Mouse (Mus musculus): ENCODE results near the gene Sult1c2. TPM values are rescaled to one million over a fixed set of nuclear protein-coding genes. Genes with fewer than 3 reads are reported as not detected.
"Not testable (repeated sequence)": the region's sequence is repeated elsewhere in the genome, so short reads cannot be mapped to it uniquely, and the experiment has no call there.

Gene Sult1c2
- polyA plus RNA-seq, 2 experiments = not detected

- ATAC-seq (ENCODE audit: insufficient read depth) = no peak
- Histone ChIP-seq H3K36me3 (replicated peaks; ENCODE audit: control insufficient read depth, insufficient read depth, low read depth) (no peaks in the 10 kb centered on the region), H3K27ac (no peak overlapping the region), H3K4me1 (replicated peaks; ENCODE audit: control insufficient read depth in 2 of 2, insufficient read depth in 2 of 2, low read length in 1 of 2) (no peaks in the 10 kb centered on the region), H3K9me3 (ENCODE audit: control insufficient read depth, low read length) (no peaks in the 10 kb centered on the region), H3K27me3 (ENCODE audit: control insufficient read depth, insufficient read depth, low read length) (no peaks in the 10 kb centered on the region), H3K4me3 (ENCODE audit: insufficient read depth in 1 of 2, low read depth in 2 of 2, low read length in 2 of 2) (no peak overlapping the region), H3K4me2 (ENCODE audit: low read depth) (no peak overlapping the region), H3K9ac (replicated peaks) (no peak overlapping the region)
- TF ChIP-seq CTCF (IDR thresholded peaks at IDR 0.05; ENCODE audit: low read depth) = no peak
- TF ChIP-seq EP300 (IDR thresholded peaks at IDR 0.05; ENCODE audit: low read depth) = no peak
- DNase-seq (ENCODE audit: low read depth in 3 of 3, low spot score in 3 of 3) = no peak
- 54% methylated on average over 6 of the region's 6 CpGs for WGBS (ENCODE audit: insufficient replicate concordance)
Measured at GRCm38 (mm10) chr17:53865260-53865955, 19.3 kb upstream of the Sult1c2 start.

- TF ChIP-seq CTCF (IDR thresholded peaks at IDR 0.05; ENCODE audit: low read depth) (no peak), EP300 (IDR thresholded peaks at IDR 0.05; ENCODE audit: low read depth) (no peak)
- Histone ChIP-seq H3K36me3 (replicated peaks; ENCODE audit: control insufficient read depth, insufficient read depth, low read depth) (no peaks in the 10 kb centered on the region), H3K9ac (replicated peaks) (no peak overlapping the region), H3K4me2 (ENCODE audit: low read depth) (no peak overlapping the region), H3K27me3 (ENCODE audit: control insufficient read depth, insufficient read depth, low read length) (no peaks in the 10 kb centered on the region), H3K4me3 (ENCODE audit: insufficient read depth in 1 of 2, low read depth in 2 of 2, low read length in 2 of 2) (no peak overlapping the region), H3K27ac (no peak overlapping the region), H3K9me3 (ENCODE audit: control insufficient read depth, low read length) (no peaks in the 10 kb centered on the region), H3K4me1 (replicated peaks; ENCODE audit: control insufficient read depth in 2 of 2, insufficient read depth in 2 of 2, low read length in 1 of 2) (no peaks in the 10 kb centered on the region)
- ATAC-seq (ENCODE audit: insufficient read depth) = no peak
- no peak for DNase-seq (ENCODE audit: low read depth in 3 of 3, low spot score in 3 of 3)
Measured at GRCm38 (mm10) chr17:53860548-53860947, 14.4 kb upstream of the Sult1c2 start.

- ATAC-seq (ENCODE audit: insufficient read depth) (no peak), DNase-seq (ENCODE audit: low read depth in 3 of 3, low spot score in 3 of 3) (no peak)
- H3K27ac ChIP-seq = no peak overlapping the region
- TF ChIP-seq CTCF (IDR thresholded peaks at IDR 0.05; ENCODE audit: low read depth) = no peak
- TF ChIP-seq EP300 (IDR thresholded peaks at IDR 0.05; ENCODE audit: low read depth) = no peak
- no peak overlapping the region for H3K4me3 ChIP-seq (ENCODE audit: insufficient read depth in 1 of 2, low read depth in 2 of 2, low read length in 2 of 2)
- H3K36me3 ChIP-seq (replicated peaks; ENCODE audit: control insufficient read depth, insufficient read depth, low read depth) = no peaks in the 10 kb centered on the region
- no peaks in the 10 kb centered on the region for H3K4me1 ChIP-seq (replicated peaks; ENCODE audit: control insufficient read depth in 2 of 2, insufficient read depth in 2 of 2, low read length in 1 of 2)
- 55% methylated on average over 3 of the region's 3 CpGs for WGBS (ENCODE audit: insufficient replicate concordance)
- no peak overlapping the region for H3K9ac ChIP-seq (replicated peaks)
- H3K4me2 ChIP-seq (ENCODE audit: low read depth) = no peak overlapping the region
- H3K9me3 ChIP-seq (ENCODE audit: control insufficient read depth, low read length) = no peaks in the 10 kb centered on the region
- no peaks in the 10 kb centered on the region for H3K27me3 ChIP-seq (ENCODE audit: control insufficient read depth, insufficient read depth, low read length)
Measured at GRCm38 (mm10) chr17:53854992-53855391, 8.9 kb upstream of the Sult1c2 start.

- Histone ChIP-seq H3K36me3 (replicated peaks; ENCODE audit: control insufficient read depth, insufficient read depth, low read depth) (no peaks in the 10 kb centered on the region), H3K27me3 (ENCODE audit: control insufficient read depth, insufficient read depth, low read length) (no peaks in the 10 kb centered on the region), H3K4me3 (ENCODE audit: insufficient read depth in 1 of 2, low read depth in 2 of 2, low read length in 2 of 2) (no peak overlapping the region), H3K9me3 (ENCODE audit: control insufficient read depth, low read length) (no peaks in the 10 kb centered on the region), H3K4me2 (ENCODE audit: low read depth) (no peak overlapping the region), H3K27ac (no peak overlapping the region), H3K4me1 (replicated peaks; ENCODE audit: control insufficient read depth in 2 of 2, insufficient read depth in 2 of 2, low read length in 1 of 2) (no peaks in the 10 kb centered on the region), H3K9ac (replicated peaks) (no peak overlapping the region)
- ATAC-seq (ENCODE audit: insufficient read depth) (no peak), DNase-seq (ENCODE audit: low read depth in 3 of 3, low spot score in 3 of 3) (no peak)
- TF ChIP-seq CTCF (IDR thresholded peaks at IDR 0.05; ENCODE audit: low read depth) (no peak), EP300 (IDR thresholded peaks at IDR 0.05; ENCODE audit: low read depth) (no peak)
- WGBS (ENCODE audit: insufficient replicate concordance) = 52% methylated on average over 7 of the region's 7 CpGs
Measured at GRCm38 (mm10) chr17:53845796-53846195, 343 bp downstream of the Sult1c2 start.

- Histone ChIP-seq H3K9me3 (ENCODE audit: control insufficient read depth, low read length) (no peaks in the 10 kb centered on the region), H3K36me3 (replicated peaks; ENCODE audit: control insufficient read depth, insufficient read depth, low read depth) (no peaks in the 10 kb centered on the region), H3K4me3 (ENCODE audit: insufficient read depth in 1 of 2, low read depth in 2 of 2, low read length in 2 of 2) (no peak overlapping the region), H3K9ac (replicated peaks) (no peak overlapping the region), H3K4me2 (ENCODE audit: low read depth) (no peak overlapping the region), H3K4me1 (replicated peaks; ENCODE audit: control insufficient read depth in 2 of 2, insufficient read depth in 2 of 2, low read length in 1 of 2) (no peaks in the 10 kb centered on the region), H3K27ac (no peak overlapping the region), H3K27me3 (ENCODE audit: control insufficient read depth, insufficient read depth, low read length) (no peaks in the 10 kb centered on the region)
- DNase-seq (ENCODE audit: low read depth in 3 of 3, low spot score in 3 of 3) (no peak), ATAC-seq (ENCODE audit: insufficient read depth) (no peak)
- WGBS (ENCODE audit: insufficient replicate concordance) = 37% methylated on average over 3 of the region's 3 CpGs
- TF ChIP-seq EP300 (IDR thresholded peaks at IDR 0.05; ENCODE audit: low read depth) (no peak), CTCF (IDR thresholded peaks at IDR 0.05; ENCODE audit: low read depth) (peak; percentile 36)
Measured at GRCm38 (mm10) chr17:53833366-53833765, 12.8 kb downstream of the Sult1c2 start.

DNA sequence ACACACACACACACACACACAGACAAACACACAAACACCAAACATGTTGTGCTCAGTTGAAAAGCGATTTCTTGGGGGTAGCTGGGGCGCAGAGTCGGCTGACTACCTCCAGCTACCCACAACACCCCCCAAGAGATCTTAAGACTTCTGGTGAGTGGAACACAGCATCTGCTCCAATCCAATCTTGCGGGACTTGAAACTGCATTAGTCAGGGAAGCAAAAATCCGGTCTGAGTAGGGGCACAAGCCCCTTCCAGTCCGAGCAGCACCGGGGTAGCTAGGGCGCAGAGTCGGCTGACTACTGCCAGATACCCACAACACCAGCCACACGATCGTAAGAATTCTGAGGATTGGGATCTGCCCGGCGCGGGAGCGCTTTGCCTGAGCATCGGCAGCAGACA is 42.2 kb downstream of the Sult1c2 start:
- DNase-seq (ENCODE audit: low read depth in 3 of 3, low spot score in 3 of 3); H3K27ac ChIP-seq; H3K4me3 ChIP-seq (ENCODE audit: insufficient read depth in 1 of 2, low read depth in 2 of 2, low read length in 2 of 2); H3K4me2 ChIP-seq (ENCODE audit: low read depth); ATAC-seq (ENCODE audit: insufficient read depth); H3K27me3 ChIP-seq (ENCODE audit: control insufficient read depth, insufficient read depth, low read length); H3K9me3 ChIP-seq (ENCODE audit: control insufficient read depth, low read length); H3K9ac ChIP-seq (replicated peaks); H3K4me1 ChIP-seq (replicated peaks; ENCODE audit: control insufficient read depth in 2 of 2, insufficient read depth in 2 of 2, low read length in 1 of 2); H3K36me3 ChIP-seq (replicated peaks; ENCODE audit: control insufficient read depth, insufficient read depth, low read depth): not testable (repeated sequence)
- 67% methylated on average over 16 of the region's 16 CpGs for WGBS (ENCODE audit: insufficient replicate concordance)

Data from liver, embryonic 14.5 days (tissue).